Mouse (Mus musculus) mouse embryonic stem cell (cell line): ENCODE results near the gene Myh6.
"Not testable (repeated sequence)": the region's sequence is repeated elsewhere in the genome, so short reads cannot be mapped to it uniquely, and the experiment has no call there.

ENCODE experiments used
- in situ Hi-C, 2 experiments: fragments of 300-500 bp; cut with MboI; formaldehyde crosslinking; loops; 1 replicate in 1 of 2; 3 replicates in 1 of 2; pipeline ENCODE4 v1.14.3; 2019 to 2020; ENCODE audit warnings: low sequenced_read_pairs in 2 of 2, low pct_unique_long_range_greater_than_20kb in 1 of 2, mixed read lengths in 1 of 2; ENCODE audit not compliant: unreplicated experiment in 1 of 2

Myh6 gene

GRCm38 (mm10) chr14:54997297-54997696 is 30.6 kb upstream of the Myh6 start:
- in situ Hi-C loops, result no loop called here

DNA sequence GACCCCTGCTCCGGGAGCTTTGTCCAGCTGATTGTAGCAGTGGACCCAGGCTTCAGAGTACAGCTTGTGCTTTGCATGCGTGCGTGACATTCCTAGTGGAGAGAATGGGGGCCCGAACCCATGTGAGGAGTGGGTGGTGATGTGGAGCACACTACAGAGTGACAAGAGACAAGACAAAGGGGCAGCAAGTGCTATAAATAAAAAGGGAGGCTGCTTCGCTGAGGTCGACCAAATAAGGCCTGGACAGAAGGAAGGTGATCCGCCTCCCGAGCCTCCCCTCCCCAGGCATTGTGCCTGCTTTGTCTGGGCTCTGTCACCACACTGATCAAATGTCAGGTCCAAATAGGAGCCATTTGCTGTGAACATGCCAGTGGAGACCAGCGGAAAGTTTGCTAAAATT is 30.1 kb upstream of the Myh6 start:
- in situ Hi-C loops, result no loop called here

GRCm38 (mm10) chr14:54995457-54996138 is 28.9 kb upstream of the Myh6 start:
- in situ Hi-C loops, result no loop called here

- in situ Hi-C loops, result no loop called here
Measured at GRCm38 (mm10) chr14:54994869-54995186, 28.1 kb upstream of the Myh6 start.

DNA sequence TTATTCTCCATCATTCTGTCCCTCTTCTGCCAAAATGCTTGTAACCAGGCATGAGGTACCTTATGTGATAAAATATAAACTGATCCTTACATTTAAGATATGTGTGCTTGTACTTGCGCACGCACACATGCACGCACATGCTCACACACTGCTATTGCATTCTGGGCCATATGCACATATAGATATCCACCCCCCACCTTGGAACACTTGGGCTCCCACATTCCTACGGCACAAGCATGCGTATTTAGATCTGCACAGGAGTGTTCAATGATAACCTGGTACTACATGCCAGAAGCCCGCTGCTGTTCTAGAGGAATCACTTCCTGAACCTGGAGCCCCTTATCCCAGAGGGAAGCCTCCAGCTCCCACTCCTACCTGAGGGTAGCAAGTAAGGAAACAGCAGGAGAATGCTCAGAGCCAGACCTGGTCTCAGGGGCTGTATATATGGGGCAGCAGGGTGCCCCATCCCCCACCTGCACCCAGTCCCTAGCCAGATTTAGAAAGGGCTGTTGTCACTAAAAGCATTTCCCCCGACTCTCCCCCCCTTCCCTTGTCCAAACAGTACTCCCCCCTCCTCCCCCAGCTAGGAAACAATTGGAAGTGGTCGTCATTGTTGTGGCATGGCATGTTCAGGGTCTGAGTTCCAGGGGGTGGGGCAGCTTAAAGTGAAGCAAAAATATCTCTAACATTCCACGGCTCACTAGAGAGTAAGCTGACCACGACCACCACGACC is 27.6 kb upstream of the Myh6 start, which contains the start of gene Myh7:
Gene Myh7, minus strand, starts transcription at position 491 of the 733 bp plus-strand sequence.
- in situ Hi-C loops, result no loop called here

- in situ Hi-C loops, result no loop called here
Measured at GRCm38 (mm10) chr14:54993636-54994035, 26.9 kb upstream of the Myh6 start.

DNA sequence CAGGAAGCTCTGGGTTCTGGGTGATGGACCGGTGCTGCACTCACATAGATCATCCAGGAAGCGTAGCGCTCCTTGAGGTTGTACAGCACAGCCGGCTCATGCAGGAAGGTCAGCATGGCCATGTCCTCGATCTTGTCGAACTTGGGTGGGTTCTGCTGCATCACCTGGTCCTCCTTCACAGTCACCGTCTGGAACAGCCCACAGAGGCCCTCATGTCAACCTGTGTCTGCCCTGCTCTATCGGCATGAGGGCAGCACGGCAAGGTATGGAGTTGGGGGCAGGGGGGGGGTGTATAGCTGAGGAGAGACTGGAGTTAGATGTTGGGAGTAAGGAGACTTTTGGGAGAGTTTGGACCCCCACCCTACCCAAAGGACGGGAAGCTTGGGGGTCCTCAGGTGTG is 25.5 kb upstream of the Myh6 start:
- in situ Hi-C loops, result no loop called here

DNA sequence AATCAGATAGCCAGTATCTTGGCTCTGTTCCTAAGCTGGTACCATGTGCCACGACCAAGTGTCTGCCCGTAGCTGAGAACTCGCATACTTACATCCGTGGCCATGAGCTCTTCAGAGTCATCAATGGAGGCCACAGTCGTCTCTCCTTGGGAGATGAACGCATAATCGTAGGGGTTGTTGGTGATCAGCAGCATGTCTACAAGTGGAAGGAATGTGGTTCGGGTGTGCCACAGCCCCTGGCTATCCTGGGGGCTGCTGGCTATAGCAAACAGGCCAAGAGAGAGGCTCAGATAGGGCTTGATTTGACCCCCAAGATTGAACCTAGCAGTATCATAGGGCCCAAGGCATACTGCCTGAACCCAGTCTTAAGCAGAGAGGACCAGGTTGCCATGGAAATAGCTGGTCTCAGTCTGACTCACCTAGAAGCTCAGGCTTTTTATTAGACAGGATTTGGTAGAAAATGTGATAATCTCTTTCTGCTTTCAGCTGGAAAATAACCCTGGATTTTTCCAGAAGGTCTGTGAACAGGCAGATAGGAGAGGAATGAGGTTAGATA is 23.2 kb upstream of the Myh6 start:
- in situ Hi-C loops, result no loop called here

GRCm38 (mm10) chr14:54988882-54989281 is 22.2 kb upstream of the Myh6 start:
- in situ Hi-C loops, result no loop called here

DNA sequence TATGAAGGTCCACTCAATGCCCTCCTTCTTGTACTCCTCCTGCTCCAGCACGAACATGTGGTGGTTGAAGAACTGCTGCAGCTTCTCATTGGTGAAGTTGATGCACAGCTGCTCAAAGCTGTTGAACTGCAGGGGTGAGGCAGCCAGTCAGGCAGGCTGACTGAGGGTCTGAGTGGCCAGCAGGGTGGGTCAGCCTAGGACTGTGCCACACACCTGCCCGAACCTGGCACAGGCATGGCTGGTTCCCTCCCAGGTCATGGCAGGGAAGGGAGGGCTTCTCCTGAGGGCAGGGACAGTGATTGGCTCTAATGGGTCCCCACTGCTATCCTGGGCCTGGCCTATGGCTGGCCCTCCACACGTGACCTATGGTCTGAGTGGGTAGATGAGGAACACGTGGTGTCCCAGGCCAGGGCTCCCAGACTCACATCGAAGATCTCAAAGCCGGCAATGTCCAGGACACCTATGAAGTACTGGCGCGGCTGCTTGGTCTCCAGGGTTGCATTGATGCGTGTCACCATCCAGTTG is 21.7 kb upstream of the Myh6 start:
- in situ Hi-C loops, result not testable (repeated sequence)

GRCm38 (mm10) chr14:54981934-54982333 is 15.2 kb upstream of the Myh6 start:
- in situ Hi-C loops, result no loop called here

GRCm38 (mm10) chr14:54978664-54979063 is 11.9 kb upstream of the Myh6 start:
- in situ Hi-C loops, result no loop called here

GRCm38 (mm10) chr14:54976633-54977032 is 9.9 kb upstream of the Myh6 start, which contains the start of gene Gm17428:
Gene Gm17428 (plus strand): TSS chr14:54976933.
- in situ Hi-C loops, result no loop called here

DNA sequence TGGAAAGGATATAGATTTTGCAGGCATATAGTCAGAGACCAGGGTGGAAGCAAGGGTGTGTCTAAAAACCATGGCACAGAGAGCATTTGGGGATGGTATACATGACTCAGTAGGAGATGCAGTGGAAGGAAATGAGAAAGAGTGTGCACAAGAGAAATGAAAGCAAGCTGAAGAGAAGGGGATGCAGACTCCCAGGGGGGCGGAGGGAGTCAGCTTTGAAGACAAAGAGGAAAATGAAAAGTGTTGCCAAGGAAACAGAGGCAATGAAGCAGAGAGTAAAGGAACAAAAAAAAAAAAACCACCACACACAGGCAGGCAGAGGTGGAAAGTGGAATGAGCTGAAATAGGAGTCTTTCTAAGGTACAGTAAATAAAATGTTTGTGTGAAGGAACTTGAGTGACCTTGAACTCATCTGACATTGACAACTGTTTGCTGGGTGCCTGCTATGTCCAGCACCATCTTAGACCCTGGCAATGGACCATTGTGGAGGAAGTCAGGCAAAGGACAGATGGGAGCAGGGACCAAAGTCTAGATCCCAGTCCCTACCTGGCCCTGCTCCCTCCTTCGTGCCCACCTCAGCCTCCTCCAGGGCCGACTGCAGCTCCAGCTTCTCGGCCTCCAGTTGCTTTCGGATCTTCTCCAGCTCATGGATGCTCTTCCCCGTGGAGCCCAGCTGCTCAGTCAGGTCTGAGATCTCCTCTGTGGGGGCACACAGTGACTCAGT is 7.5 kb upstream of the Myh6 start:
- in situ Hi-C loops, result no loop called here

GRCm38 (mm10) chr14:54972786-54973185 is 6.1 kb upstream of the Myh6 start:
- in situ Hi-C loops, result not testable (repeated sequence)

DNA sequence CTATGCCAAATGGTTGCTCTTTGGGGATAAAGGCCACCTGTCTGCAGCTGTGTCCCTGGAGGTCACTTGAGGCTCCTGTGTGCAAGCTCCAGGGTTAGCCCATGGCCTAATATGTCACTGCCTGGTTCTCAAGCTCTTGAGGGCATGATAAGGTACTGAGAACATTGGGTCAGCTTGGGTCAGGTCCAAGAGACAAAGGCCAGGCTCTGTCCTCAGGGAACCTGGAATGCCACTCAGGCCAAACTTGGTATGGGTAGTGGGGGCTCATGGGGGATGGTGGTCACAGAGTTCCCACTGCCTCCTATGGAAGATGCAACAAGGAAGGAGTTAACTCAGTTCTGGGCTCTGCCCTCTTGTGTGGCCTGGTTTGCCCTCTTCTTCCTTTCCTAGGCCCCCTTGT is 1.6 kb upstream of the Myh6 start:
- in situ Hi-C loops, result no loop called here

DNA sequence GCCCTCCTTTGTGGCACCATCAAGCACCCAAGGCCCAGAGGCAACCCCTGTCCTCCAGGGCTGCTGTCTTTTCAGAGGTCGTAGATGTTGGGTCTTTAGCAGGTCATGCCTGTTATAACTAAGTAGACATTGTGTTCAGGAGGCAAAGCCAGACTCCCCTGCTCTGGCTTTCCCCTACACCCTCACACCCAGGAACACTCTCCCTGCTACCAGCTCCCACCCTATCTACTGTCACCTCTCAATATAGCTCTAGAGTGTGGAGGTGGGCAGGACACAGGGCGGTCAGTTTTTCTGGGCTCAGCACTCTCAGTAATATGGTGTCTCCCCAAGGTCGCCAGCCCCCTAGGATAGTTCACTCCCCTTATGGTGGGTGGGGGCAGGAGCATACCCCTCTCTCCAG is 1.1 kb upstream of the Myh6 start:
- in situ Hi-C loops, result no loop called here

DNA sequence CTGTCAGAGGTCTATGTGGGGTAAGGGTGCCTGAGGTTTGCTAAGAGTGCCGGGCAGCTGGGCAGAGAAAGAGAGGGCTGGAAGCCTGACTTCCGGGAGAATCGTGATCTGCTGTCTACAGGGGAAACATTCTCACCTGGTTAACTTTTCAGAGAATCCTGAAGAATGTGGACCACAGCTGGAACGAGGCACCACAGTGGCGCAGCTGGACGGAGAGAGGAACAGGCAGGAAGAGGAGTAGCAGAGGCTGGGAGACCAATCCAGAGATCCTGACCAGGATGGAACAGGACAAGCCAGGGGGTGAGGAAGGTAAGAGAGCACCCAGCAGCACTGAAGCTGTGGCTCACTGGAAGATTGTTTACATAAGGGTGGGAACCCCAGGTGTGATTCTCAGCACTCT is 1.1 kb downstream of the Myh6 start:
- in situ Hi-C loops, result no loop called here

DNA sequence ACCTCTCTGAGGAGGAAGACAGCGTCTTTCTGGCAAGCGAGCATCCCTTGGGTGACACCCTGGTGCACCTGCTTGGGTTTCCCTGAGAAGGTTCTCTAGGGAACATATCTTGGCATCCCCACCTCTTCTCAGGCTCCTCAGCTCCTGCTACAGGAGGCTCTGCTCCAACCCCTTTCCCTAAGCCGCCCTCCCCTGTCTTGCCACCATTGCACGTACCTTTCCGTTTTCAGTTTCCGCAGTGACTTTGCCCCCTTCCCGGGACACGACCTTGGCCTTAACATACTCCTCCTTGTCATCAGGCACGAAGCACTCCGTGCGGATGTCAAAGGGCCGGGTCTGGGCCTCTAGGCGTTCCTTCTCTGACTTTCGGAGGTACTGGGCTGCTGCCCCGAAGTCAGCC is 1.7 kb downstream of the Myh6 start:
- in situ Hi-C loops, result no loop called here
